Mouse (Mus musculus): ENCODE results near the gene Htt. TPM values are rescaled to one million over a fixed set of nuclear protein-coding genes. Genes with fewer than 3 reads are reported as not detected.

Htt gene
- polyA plus RNA-seq, 1 experiment = 13.4 TPM

DNA sequence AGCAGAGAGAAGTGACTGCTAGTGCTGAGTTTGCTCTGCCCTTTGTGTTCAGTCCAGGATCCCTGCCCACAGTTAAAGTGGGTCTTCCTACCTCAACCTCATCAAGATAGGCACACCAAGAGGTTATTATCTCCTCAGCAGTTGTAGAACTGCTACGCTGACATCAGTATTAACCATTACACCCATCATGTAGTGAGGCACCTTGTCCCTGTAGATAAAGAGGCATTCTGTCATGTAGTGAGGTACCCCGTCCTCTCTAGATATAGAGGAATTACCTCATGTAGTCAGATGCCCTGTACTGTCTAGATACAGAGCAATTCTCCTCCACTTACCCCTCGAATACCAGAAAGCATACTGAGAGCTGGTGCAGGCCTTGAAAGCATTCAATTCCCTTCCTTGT is 119.5 kb downstream of the Htt start:
- 91% methylated on average over 3 of the region's 3 CpGs for WGBS
- Histone ChIP-seq H3K4me1 (ENCODE audit: control insufficient read depth, insufficient read depth, low read length) (no peaks in the 10 kb centered on the region), H3K4me3 (replicated peaks; ENCODE audit: extremely low read depth, low read depth, low read length) (no peak overlapping the region)
- TF ChIP-seq CTCF (IDR thresholded peaks at IDR 0.05; ENCODE audit: insufficient read depth, low read length) = no peak
- TF ChIP-seq POLR2A (IDR thresholded peaks at IDR 0.05; ENCODE audit: borderline replicate concordance, extremely low read depth, low read depth, low read length) = no peak
- DNase-seq = no peak

DNA sequence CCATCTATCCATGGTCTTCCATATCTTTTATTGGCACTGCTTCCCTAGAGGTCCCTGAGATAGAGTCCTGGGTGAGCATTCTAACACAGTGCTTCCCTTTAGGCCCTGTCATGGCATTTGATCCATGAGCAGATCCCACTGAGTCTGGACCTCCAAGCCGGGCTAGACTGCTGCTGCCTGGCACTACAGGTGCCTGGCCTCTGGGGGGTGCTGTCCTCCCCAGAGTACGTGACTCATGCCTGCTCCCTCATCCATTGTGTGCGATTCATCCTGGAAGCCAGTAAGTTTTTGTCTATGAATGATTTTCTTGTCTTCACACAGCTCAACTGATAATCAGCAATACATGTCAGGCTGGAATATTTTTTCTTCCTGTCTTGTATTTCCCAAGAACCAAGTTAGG is 123.7 kb downstream of the Htt start:
- Histone ChIP-seq H3K4me3 (replicated peaks; ENCODE audit: extremely low read depth, low read depth, low read length) (no peak overlapping the region), H3K4me1 (ENCODE audit: control insufficient read depth, insufficient read depth, low read length) (no peaks in the 10 kb centered on the region)
- 66% methylated on average over 3 of the region's 3 CpGs for WGBS
- DNase-seq = no peak
- TF ChIP-seq CTCF (IDR thresholded peaks at IDR 0.05; ENCODE audit: insufficient read depth, low read length) (peak; percentile 61), POLR2A (IDR thresholded peaks at IDR 0.05; ENCODE audit: borderline replicate concordance, extremely low read depth, low read depth, low read length) (no peak)

DNA sequence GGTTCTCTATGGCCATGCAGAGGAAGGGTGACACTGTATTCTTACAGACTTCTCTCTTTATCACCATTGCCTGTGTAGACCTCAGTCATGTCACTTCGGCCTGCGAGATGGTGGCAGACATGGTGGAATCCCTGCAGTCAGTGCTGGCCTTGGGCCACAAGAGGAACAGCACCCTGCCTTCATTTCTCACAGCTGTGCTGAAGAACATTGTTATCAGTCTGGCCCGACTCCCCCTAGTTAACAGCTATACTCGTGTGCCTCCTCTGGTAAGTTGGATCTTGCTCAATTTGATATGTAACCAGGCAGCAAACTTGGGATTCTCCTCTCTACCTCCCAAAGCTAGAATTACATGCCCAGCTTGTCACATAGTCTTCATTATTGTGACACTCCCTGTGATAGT is 127.7 kb downstream of the Htt start:
- no peaks in the 10 kb centered on the region for H3K4me1 ChIP-seq (ENCODE audit: control insufficient read depth, insufficient read depth, low read length)
- TF ChIP-seq CTCF (IDR thresholded peaks at IDR 0.05; ENCODE audit: insufficient read depth, low read length) (no peak), POLR2A (IDR thresholded peaks at IDR 0.05; ENCODE audit: borderline replicate concordance, extremely low read depth, low read depth, low read length) (no peak)
- WGBS = 83% methylated on average over 4 of the region's 4 CpGs
- no peak overlapping the region for H3K4me3 ChIP-seq (replicated peaks; ENCODE audit: extremely low read depth, low read depth, low read length)
- no peak for DNase-seq

DNA sequence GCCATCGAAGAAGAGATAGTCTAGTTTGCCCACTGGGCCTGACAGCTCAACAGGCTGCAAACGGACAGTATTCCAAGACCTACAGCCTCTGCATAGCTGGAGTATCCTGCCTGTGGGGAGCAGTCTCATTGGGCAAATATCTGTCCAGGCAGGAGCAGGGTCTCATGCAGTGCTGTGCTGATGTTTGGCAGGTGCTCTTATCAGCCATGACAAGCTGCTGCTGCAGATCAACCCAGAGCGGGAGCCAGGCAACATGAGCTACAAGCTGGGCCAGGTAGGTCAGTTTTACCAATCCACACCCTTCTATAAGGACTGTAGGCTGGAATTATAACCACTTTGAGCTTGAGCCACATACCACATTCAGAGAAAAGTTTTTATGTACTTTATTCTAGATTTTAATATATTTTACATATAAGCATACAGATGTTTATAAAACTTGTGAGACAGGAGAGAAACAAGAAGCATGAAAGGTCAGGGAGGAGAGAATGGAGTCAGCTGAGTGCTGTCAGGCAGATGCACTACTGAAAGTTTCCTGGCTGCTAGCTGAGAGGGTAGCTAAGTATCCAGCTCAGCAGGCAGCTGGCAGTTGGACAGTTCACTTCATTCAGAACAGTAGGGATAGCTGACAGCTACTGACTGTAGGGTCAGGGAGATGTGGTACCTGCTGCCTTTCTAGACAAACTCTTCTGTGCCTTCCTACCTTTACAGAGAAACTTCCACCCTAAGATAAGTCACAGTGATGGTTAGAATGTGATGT is 135.3 kb downstream of the Htt start:
- DNase-seq = no peak
- 88% methylated on average over 3 of the region's 3 CpGs for WGBS
- H3K4me1 ChIP-seq (ENCODE audit: control insufficient read depth, insufficient read depth, low read length) = no peaks in the 10 kb centered on the region
- TF ChIP-seq POLR2A (IDR thresholded peaks at IDR 0.05; ENCODE audit: borderline replicate concordance, extremely low read depth, low read depth, low read length) (no peak), CTCF (IDR thresholded peaks at IDR 0.05; ENCODE audit: insufficient read depth, low read length) (no peak)
- no peak overlapping the region for H3K4me3 ChIP-seq (replicated peaks; ENCODE audit: extremely low read depth, low read depth, low read length)

DNA sequence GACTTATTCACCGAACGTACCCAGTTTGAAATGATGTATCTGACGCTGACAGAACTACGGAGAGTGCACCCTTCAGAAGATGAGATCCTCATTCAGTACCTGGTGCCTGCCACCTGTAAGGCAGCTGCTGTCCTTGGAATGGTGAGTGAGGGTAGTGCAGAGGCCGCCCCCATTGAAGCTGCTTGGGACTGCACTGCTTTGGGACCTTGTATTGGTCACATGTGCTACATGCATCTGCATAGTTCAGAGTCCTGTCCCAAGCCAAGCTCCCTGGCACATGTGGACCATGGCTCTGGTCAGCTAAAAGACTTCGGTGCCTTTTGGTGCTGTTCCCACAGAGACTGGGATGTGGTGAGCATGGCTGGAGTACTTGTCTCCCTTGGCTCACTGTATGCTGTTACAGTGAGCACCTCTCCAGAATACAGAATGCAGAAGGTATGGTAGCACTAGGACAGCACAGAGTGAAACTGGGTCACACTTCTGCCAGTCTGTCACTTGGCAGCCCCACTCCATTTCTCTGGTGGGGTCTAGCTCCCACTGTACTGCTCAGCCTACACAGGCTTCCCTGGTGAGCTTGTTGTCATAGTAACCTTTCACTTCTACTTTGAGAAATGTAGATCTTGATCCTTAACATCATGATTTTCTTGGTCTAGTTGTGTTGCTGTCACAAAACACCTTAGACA is 138.4 kb downstream of the Htt start:
- DNase-seq = no peak
- Histone ChIP-seq H3K4me3 (replicated peaks; ENCODE audit: extremely low read depth, low read depth, low read length) (no peak overlapping the region), H3K4me1 (ENCODE audit: control insufficient read depth, insufficient read depth, low read length) (no peaks in the 10 kb centered on the region; the same call in 1 of the 2 replicates)
- no peak for TF ChIP-seq CTCF (IDR thresholded peaks at IDR 0.05; ENCODE audit: insufficient read depth, low read length)
- no peak for TF ChIP-seq POLR2A (IDR thresholded peaks at IDR 0.05; ENCODE audit: borderline replicate concordance, extremely low read depth, low read depth, low read length)
- WGBS = 98% methylated on average over 6 of the region's 6 CpGs

DNA sequence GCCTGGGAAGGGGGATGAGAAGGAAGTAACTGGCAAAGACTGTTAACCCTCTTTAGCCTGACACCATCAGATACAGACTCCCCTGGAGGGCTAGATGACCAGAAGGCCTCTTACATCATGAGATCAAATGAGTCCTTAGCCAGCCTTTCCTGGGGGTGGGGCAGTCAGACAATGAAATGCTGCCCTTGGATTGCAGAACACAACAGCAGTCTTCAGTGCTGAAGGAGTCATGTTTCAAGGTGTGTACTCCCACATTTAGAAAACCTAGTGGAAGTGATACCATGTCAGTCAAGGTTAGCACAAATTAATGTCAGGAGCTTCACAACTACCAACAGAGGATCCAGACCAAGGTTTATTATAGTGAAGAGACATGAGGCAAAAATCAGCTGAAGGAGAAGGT is 140.8 kb downstream of the Htt start:
- Histone ChIP-seq H3K4me1 (ENCODE audit: control insufficient read depth, insufficient read depth, low read length) (no peaks in the 10 kb centered on the region; the same call in 1 of the 2 replicates), H3K4me3 (replicated peaks; ENCODE audit: extremely low read depth, low read depth, low read length) (no peak overlapping the region)
- no peak for TF ChIP-seq POLR2A (IDR thresholded peaks at IDR 0.05; ENCODE audit: borderline replicate concordance, extremely low read depth, low read depth, low read length)
- no peak for TF ChIP-seq CTCF (IDR thresholded peaks at IDR 0.05; ENCODE audit: insufficient read depth, low read length)
- no peak for DNase-seq

DNA sequence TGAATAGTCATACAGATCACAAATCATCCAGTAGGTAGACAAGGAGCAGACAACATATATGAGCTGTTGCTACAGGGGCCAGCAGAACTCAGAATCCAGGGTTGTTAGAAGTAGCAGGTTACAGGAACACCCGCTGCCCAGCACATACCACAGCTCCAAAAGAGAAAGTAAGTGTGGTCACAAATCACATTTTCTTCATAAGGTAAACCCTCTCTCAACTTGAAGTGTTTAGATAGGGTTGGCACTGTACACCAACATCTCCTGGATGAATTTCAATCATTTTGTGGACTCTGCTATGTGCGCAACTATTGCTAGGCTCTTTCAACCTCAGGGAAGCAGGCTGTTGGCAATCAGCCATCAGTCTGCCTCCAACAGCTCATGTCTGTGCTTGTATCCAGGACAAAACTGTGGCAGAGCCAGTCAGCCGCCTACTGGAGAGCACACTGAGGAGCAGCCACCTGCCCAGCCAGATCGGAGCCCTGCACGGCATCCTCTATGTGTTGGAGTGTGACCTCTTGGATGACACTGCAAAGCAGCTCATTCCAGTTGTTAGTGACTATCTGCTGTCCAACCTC is 141.4 kb downstream of the Htt start:
- no peaks in the 10 kb centered on the region; the same call in none of the 2 replicates for H3K4me1 ChIP-seq (ENCODE audit: control insufficient read depth, insufficient read depth, low read length)
- TF ChIP-seq POLR2A (IDR thresholded peaks at IDR 0.05; ENCODE audit: borderline replicate concordance, extremely low read depth, low read depth, low read length) (no peak), CTCF (IDR thresholded peaks at IDR 0.05; ENCODE audit: insufficient read depth, low read length) (peak; percentile 19; the same call in 1 of the 2 replicates)
- DNase-seq = peak; percentile 76
- H3K4me3 ChIP-seq (replicated peaks; ENCODE audit: extremely low read depth, low read depth, low read length) = no peak overlapping the region
- WGBS = 59% methylated on average over 5 of the region's 5 CpGs

DNA sequence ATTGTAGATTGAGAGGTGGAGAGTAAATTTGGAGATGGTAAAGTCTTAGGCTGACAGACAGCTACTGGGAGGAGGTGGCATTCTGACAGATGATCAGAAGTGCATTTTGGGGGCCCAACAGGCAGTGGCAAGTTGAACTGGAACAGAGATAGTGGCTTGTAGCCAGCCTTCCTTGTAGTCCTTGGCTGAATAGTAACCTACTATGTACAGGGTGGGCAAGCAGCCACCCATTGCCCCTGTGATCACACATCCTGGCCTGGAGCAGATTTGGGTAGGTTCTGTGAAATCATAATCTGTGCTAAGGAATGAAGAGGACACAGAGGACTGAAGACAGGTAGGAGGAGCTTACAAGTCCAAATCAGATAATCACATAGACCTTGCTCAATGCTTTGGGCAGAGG is 142.9 kb downstream of the Htt start:
- no peak for DNase-seq
- TF ChIP-seq POLR2A (IDR thresholded peaks at IDR 0.05; ENCODE audit: borderline replicate concordance, extremely low read depth, low read depth, low read length) (no peak), CTCF (IDR thresholded peaks at IDR 0.05; ENCODE audit: insufficient read depth, low read length) (no peak)
- Histone ChIP-seq H3K4me1 (ENCODE audit: control insufficient read depth, insufficient read depth, low read length) (peaks cover 3% of the 10 kb centered on the region), H3K4me3 (replicated peaks; ENCODE audit: extremely low read depth, low read depth, low read length) (no peak overlapping the region)

DNA sequence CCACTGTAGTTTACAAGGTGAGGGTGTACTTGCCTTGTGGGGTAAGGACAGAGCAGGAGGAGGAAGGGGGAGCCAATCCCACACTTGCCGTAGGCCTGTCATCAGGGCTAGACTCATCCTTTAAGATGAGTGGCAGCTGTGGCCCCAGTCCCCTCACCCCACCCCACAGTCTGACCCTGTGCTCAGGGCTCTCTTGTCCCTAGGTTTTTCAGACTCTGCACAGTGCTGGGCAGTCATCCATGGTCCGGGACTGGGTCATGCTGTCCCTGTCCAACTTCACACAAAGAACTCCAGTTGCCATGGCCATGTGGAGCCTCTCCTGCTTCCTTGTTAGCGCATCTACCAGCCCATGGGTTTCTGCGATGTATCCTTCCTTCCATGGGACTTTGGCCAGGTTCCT is 145.7 kb downstream of the Htt start:
- no peak overlapping the region for H3K4me3 ChIP-seq (replicated peaks; ENCODE audit: extremely low read depth, low read depth, low read length)

More for the DNA sequence above, 145.7 kb downstream of the Htt start:
- 87% methylated on average over 4 of the region's 4 CpGs for WGBS
- peaks cover 6% of the 10 kb centered on the region; the same call in 1 of the 2 replicates for H3K4me1 ChIP-seq (ENCODE audit: control insufficient read depth, insufficient read depth, low read length)
- TF ChIP-seq POLR2A (IDR thresholded peaks at IDR 0.05; ENCODE audit: borderline replicate concordance, extremely low read depth, low read depth, low read length) (no peak), CTCF (IDR thresholded peaks at IDR 0.05; ENCODE audit: insufficient read depth, low read length) (no peak)
- DNase-seq = no peak
